Mouse (Mus musculus): ENCODE measurements at regions not wholly inside any gene's neighbourhood (a gene's known extent, or its start where the extent isn't known, plus 50 kb on each side); places are given as distances from the start of the nearest gene placed in this dataset.

GRCm38 (mm10) chr3:49096118-49096517, 661.0 kb downstream of the Pcdh18 start:
- no peaks in the 10 kb centered on the region for H3K4me1 ChIP-seq (ENCODE audit: control insufficient read depth, insufficient read depth, low read depth, low read length)
- H3K9ac ChIP-seq (ENCODE audit: low read depth, low read length), result no peak overlapping the region
- WGBS, result 39% methylated on average over 4 of the region's 4 CpGs
- H3K36me3 ChIP-seq (ENCODE audit: control insufficient read depth, insufficient read depth, low read length), result no peaks in the 10 kb centered on the region
- no peak overlapping the region for H3K4me2 ChIP-seq (ENCODE audit: low read length)
- ATAC-seq, result no peak
- H3K27me3 ChIP-seq (replicated peaks; ENCODE audit: control insufficient read depth, insufficient read depth, low read length), result no peaks in the 10 kb centered on the region
- no peak overlapping the region for H3K27ac ChIP-seq (ENCODE audit: low read depth, low read length)
- H3K9me3 ChIP-seq (ENCODE audit: control insufficient read depth, low read length), result no peaks in the 10 kb centered on the region
- no peak overlapping the region for H3K4me3 ChIP-seq (ENCODE audit: low read length)

- Histone ChIP-seq H3K9ac (ENCODE audit: low read depth, low read length) (no peak overlapping the region), H3K27me3 (replicated peaks; ENCODE audit: control insufficient read depth, insufficient read depth, low read length) (no peaks in the 10 kb centered on the region), H3K36me3 (ENCODE audit: control insufficient read depth, insufficient read depth, low read length) (no peaks in the 10 kb centered on the region), H3K4me1 (ENCODE audit: control insufficient read depth, insufficient read depth, low read depth, low read length) (no peaks in the 10 kb centered on the region), H3K27ac (ENCODE audit: low read depth, low read length) (no peak overlapping the region), H3K4me3 (ENCODE audit: low read length) (no peak overlapping the region), H3K4me2 (ENCODE audit: low read length) (peak overlapping the region; percentile 25; the same call in 1 of the 2 replicates), H3K9me3 (ENCODE audit: control insufficient read depth, low read length) (no peaks in the 10 kb centered on the region)
- ATAC-seq, result peak; percentile 95
- WGBS, result 24% methylated on average over 11 of the region's 11 CpGs
Measured at GRCm38 (mm10) chr3:49093818-49094680, 663.1 kb downstream of the Pcdh18 start.

- Histone ChIP-seq H3K36me3 (ENCODE audit: control insufficient read depth, insufficient read depth, low read length) (no peaks in the 10 kb centered on the region), H3K4me3 (ENCODE audit: low read length) (no peak overlapping the region), H3K9me3 (ENCODE audit: control insufficient read depth, low read length) (no peaks in the 10 kb centered on the region), H3K4me1 (ENCODE audit: control insufficient read depth, insufficient read depth, low read depth, low read length) (no peaks in the 10 kb centered on the region), H3K9ac (ENCODE audit: low read depth, low read length) (no peak overlapping the region), H3K27ac (ENCODE audit: low read depth, low read length) (no peak overlapping the region), H3K4me2 (ENCODE audit: low read length) (no peak overlapping the region), H3K27me3 (replicated peaks; ENCODE audit: control insufficient read depth, insufficient read depth, low read length) (no peaks in the 10 kb centered on the region)
- ATAC-seq, result no peak
Measured at GRCm38 (mm10) chr3:49068801-49069200, 688.3 kb downstream of the Pcdh18 start.

- Histone ChIP-seq H3K4me3 (ENCODE audit: low read length) (no peak overlapping the region), H3K27ac (ENCODE audit: low read depth, low read length) (no peak overlapping the region), H3K4me2 (ENCODE audit: low read length) (no peak overlapping the region), H3K9ac (ENCODE audit: low read depth, low read length) (no peak overlapping the region), H3K9me3 (ENCODE audit: control insufficient read depth, low read length) (no peaks in the 10 kb centered on the region), H3K4me1 (ENCODE audit: control insufficient read depth, insufficient read depth, low read depth, low read length) (no peaks in the 10 kb centered on the region), H3K36me3 (ENCODE audit: control insufficient read depth, insufficient read depth, low read length) (no peaks in the 10 kb centered on the region), H3K27me3 (replicated peaks; ENCODE audit: control insufficient read depth, insufficient read depth, low read length) (no peaks in the 10 kb centered on the region)
- 81% methylated on average over 9 of the region's 9 CpGs for WGBS
- no peak for ATAC-seq
Measured at GRCm38 (mm10) chr3:49062081-49062480, 695.0 kb downstream of the Pcdh18 start.

GRCm38 (mm10) chr3:49032981-49033380, 724.1 kb downstream of the Pcdh18 start:
- no peaks in the 10 kb centered on the region for H3K4me1 ChIP-seq (ENCODE audit: control insufficient read depth, insufficient read depth, low read depth, low read length)
- H3K9ac ChIP-seq (ENCODE audit: low read depth, low read length), result no peak overlapping the region
- ATAC-seq, result peak; percentile 92
- no peaks in the 10 kb centered on the region for H3K36me3 ChIP-seq (ENCODE audit: control insufficient read depth, insufficient read depth, low read length)
- H3K4me2 ChIP-seq (ENCODE audit: low read length), result no peak overlapping the region
- H3K27ac ChIP-seq (ENCODE audit: low read depth, low read length), result no peak overlapping the region
- no peak overlapping the region for H3K4me3 ChIP-seq (ENCODE audit: low read length)
- H3K9me3 ChIP-seq (ENCODE audit: control insufficient read depth, low read length), result no peaks in the 10 kb centered on the region
- WGBS, result 30% methylated on average over 5 of the region's 5 CpGs
- no peaks in the 10 kb centered on the region for H3K27me3 ChIP-seq (replicated peaks; ENCODE audit: control insufficient read depth, insufficient read depth, low read length)

- no peak overlapping the region for H3K4me3 ChIP-seq (ENCODE audit: low read length)
Measured at GRCm38 (mm10) chr3:49009211-49009967, 747.7 kb downstream of the Pcdh18 start.

More at GRCm38 (mm10) chr3:49009211-49009967, 747.7 kb downstream of the Pcdh18 start:
- no peaks in the 10 kb centered on the region for H3K4me1 ChIP-seq (ENCODE audit: control insufficient read depth, insufficient read depth, low read depth, low read length)
- H3K4me2 ChIP-seq (ENCODE audit: low read length), result no peak overlapping the region
- no peak overlapping the region for H3K27ac ChIP-seq (ENCODE audit: low read depth, low read length)
- no peak overlapping the region for H3K9ac ChIP-seq (ENCODE audit: low read depth, low read length)
- ATAC-seq, result peak; percentile 52; the same call in 1 of the 2 replicates
- H3K9me3 ChIP-seq (ENCODE audit: control insufficient read depth, low read length), result no peaks in the 10 kb centered on the region
- 79% methylated on average over 6 of the region's 6 CpGs for WGBS
- no peaks in the 10 kb centered on the region for H3K27me3 ChIP-seq (replicated peaks; ENCODE audit: control insufficient read depth, insufficient read depth, low read length)
- H3K36me3 ChIP-seq (ENCODE audit: control insufficient read depth, insufficient read depth, low read length), result no peaks in the 10 kb centered on the region
